Mouse (Mus musculus): ENCODE measurements around the gene Lmbr1l. TPM values are rescaled to one million over a fixed set of nuclear protein-coding genes. Genes with fewer than 3 reads are reported as not detected.

Gene Lmbr1l
- total RNA-seq, 2 experiments from 2014 or later = 13.7 to 17.9 TPM

GRCm38 (mm10) chr15:98869342-98870178 lies 48.5 kb downstream of the Lmbr1l start:
- no peak for DNase-seq (ENCODE audit: low spot score in 2 of 2)

- DNase-seq (ENCODE audit: low spot score in 2 of 2) = no peak
These were observed 49.5 kb downstream of the Lmbr1l start for GRCm38 (mm10) chr15:98868346-98869063.

DNA sequence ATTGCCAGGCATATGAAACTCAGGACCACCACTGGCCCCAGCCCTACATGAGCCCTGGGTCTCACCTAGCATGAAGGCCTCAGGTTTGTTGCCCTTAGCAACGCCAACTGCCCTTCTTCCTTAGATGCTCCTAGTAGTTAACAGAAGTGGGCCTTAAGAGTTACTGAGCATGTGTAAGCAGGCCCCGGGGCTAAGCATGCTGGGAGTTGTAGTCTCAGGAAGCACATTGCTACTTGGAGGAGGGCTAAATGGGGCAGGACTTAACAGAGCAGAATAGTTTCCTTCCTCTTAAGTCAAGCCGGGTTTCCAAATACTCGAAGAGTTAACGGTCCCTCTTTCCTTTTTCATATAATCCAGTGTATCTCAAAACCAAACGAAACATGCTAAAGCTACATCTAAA lies 50.7 kb downstream of the Lmbr1l start:
- DNase-seq (ENCODE audit: low spot score in 2 of 2) = peak in 1 of 2 experiments; percentile 67

DNA sequence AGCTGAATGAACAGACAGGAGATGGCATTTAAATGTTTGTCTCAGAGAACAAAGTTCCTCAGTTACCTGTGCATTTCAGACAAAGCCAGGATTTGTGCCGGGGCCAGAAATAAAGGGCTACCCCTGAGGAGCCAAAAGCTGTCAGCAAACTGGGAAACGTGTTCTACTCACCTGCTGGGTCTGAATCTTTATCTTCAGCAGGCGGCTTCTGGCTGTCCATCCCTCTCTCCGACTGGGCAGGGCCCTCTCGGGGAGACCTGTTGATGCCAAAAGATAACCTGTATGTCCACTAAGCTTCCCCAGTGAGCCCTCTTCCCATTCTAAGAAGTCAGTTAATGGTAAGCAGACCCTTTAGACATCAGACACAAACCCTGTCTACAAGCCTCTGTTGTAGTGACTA lies 51.5 kb downstream of the Lmbr1l start:
- no peak for DNase-seq (ENCODE audit: low spot score in 2 of 2)

DNA sequence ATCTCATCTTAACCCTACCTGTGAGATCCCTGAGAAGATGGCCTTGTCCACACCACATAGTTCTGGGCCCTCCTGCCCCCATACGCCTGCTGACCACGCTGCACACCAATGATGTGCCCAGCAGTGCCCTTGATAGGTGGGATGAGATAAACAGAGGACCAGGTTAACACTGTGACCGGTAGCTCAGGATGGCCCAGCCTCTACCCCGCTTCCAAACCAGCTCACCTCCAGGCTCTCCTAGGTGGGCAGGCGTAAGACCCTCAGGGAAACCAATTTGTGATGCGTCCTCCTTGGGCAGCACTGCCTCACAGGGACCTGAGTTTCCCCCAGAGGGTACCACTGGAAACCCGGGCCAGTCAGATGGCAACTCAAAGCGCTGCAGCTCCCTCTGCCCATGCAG lies 52.3 kb downstream of the Lmbr1l start:
- DNase-seq (ENCODE audit: low spot score in 2 of 2) = no peak

DNA sequence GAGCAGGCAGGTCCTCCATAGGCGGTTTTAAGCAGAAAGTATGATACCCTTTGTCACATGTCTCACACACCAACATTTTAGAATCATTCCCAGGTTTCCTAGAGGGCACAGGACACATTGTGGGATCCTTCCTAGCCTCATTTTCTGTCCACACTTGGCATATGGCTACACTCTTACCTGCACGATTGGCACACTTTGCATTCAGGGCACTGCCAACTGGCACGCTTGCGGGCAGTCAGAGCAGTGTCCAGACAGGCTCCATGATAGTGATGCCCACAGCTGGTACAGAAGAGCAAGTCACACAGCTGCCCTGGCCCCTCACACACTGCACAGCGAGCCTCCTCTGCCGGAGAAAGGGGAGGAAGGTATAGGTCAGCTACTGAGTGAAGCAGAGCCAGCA lies 53.1 kb downstream of the Lmbr1l start:
- DNase-seq (ENCODE audit: low spot score in 2 of 2) = no peak

DNA sequence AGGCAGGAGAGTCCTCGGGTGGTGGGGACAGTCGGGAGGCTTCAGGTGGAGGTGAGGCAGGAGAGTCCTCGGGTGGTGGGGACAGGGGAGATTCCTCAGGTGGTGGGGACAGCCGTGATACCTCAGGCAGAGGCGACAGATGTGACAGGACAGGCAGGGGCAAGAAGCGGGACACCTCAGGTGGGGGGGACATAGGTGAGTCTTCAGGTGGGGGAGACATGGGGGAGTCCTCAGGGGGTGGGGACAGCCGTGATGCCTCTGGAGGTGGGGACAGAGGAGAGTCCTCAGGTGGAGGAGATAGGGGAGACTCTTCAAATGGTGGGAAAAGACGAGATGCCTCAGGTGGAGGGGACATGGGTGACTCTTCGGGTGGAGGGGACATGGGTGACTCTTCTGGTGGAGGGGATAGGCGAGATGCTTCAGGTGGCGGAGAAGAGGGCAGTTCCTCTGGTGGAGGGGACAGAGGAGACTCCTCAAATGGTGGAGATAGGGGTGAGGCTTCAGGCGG lies 54.5 kb downstream of the Lmbr1l start:
- no peak for DNase-seq (ENCODE audit: low spot score in 2 of 2)

GRCm38 (mm10) chr15:98861701-98862410 lies 56.2 kb downstream of the Lmbr1l start:
- no peak for DNase-seq (ENCODE audit: low spot score in 2 of 2)

DNA sequence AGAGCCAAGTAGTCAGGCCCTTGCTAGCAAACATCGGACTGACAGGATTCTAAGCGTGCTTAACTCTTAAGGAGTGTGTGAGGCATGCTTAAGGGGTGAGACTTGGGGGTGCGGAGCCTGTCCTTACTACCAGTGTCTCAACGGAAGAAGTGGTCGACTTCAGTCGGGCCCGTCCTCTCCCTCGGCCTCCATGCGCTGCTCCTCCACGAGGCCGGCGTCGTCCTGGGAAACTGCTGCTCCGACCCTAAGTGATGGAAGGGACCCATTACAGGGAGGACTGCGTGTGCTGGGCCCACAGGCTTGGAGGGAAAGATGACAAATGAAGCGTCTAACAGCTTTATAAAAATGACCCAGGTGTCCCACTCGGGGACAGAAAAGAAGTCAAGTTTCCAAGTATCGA lies 57.1 kb downstream of the Lmbr1l start:
- no peak for DNase-seq (ENCODE audit: low spot score in 2 of 2)

- DNase-seq (ENCODE audit: low spot score in 2 of 2) = no peak
These were observed 58.5 kb downstream of the Lmbr1l start for GRCm38 (mm10) chr15:98859319-98860043.

DNA sequence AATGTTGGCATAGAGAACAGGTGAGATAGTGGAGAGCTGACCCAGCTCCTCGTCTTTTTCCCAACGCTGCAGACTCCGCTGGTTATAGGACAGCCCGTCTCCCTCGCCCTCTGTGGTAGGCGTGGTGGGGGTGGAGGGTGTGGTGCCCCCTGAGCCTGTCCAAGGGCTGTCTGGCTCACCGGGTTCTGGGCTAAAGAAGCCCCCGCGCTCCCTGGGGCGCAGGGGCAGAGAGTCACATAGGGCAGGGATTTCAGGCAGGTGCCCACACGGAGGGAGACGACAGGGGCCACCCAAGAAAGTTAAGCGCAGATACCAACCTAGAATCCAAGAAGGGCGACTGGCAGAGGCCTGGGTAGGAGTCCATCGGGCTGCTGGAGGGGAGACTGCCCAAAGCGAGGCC lies 63.8 kb downstream of the Lmbr1l start:
- no peak for DNase-seq (ENCODE audit: low spot score in 2 of 2)

Other genes starting within 250 kb of the Lmbr1l start
- gene Rnd1, start 240.8 kb downstream of the Lmbr1l start, total RNA-seq (2021) = 10 to 100 TPM; 18.8 to 21.5 TPM
- 10 to 100 TPM in 1 of 2 experiments, 1 to 10 TPM in 1; 8.9 to 10.1 TPM for gene Ccdc65, start 210.0 kb downstream of the Lmbr1l start, total RNA-seq (2021)
- gene Fkbp11, start 190.0 kb downstream of the Lmbr1l start, total RNA-seq (2021) = 1 to 10 TPM; 1.3 to 2.7 TPM
- 100 to 1,000 TPM; 791 to 794 TPM for gene Arf3, start 155.0 kb downstream of the Lmbr1l start, total RNA-seq (2021)
- under 1 TPM; 0.41 to 0.48 TPM for gene Wnt10b, start 140.1 kb downstream of the Lmbr1l start, total RNA-seq (2021)
- gene Wnt1, start 128.4 kb downstream of the Lmbr1l start, total RNA-seq (2021) = not detected
- 100 to 1,000 TPM; 747 to 793 TPM for gene Ddn, start 108.7 kb downstream of the Lmbr1l start, total RNA-seq (2021)
- 10 to 100 TPM; 44.5 to 46.2 TPM for gene Prkag1, start 86.7 kb downstream of the Lmbr1l start, total RNA-seq (2021)
- gene Kmt2d, start 47.0 kb downstream of the Lmbr1l start, total RNA-seq (2021) = 10 to 100 TPM; 71.7 to 83.1 TPM
- gene Rhebl1, start 23.7 kb downstream of the Lmbr1l start, total RNA-seq (2021) = 1 to 10 TPM; 8.1 to 9.3 TPM
- under 1 TPM; 0.31 to 0.35 TPM for gene Dhh, start 19.7 kb downstream of the Lmbr1l start, total RNA-seq (2021)
- gene Tuba1b, start 16.3 kb upstream of the Lmbr1l start, total RNA-seq (2021) = 100 to 1,000 TPM; 661 to 671 TPM
- gene Gm49450, start 35.3 kb upstream of the Lmbr1l start, total RNA-seq (2021) = not detected
- 1,000 to 10,000 TPM; 2,120 to 2,322 TPM for gene Tuba1a, start 35.5 kb upstream of the Lmbr1l start, total RNA-seq (2021)
- gene Tuba1c, start 111.7 kb upstream of the Lmbr1l start, total RNA-seq (2021) = 100 to 1,000 TPM; 119 to 162 TPM
- 1 to 10 TPM; 3.7 to 5.1 TPM for gene Prph, start 136.9 kb upstream of the Lmbr1l start, total RNA-seq (2021)
- gene Troap, start 156.3 kb upstream of the Lmbr1l start, total RNA-seq (2021) = 1 to 10 TPM; 1.2 to 2.6 TPM
- gene C1ql4, start 169.6 kb upstream of the Lmbr1l start, total RNA-seq (2021) = under 1 TPM in 1 of 2 experiments, not detected in 1; 0.44 TPM
- under 1 TPM in 1 of 2 experiments, not detected in 1; 0.28 TPM for gene Dnajc22, start 174.9 kb upstream of the Lmbr1l start, total RNA-seq (2021)
- 10 to 100 TPM; 35.2 to 38.6 TPM for gene Spats2, start 207.7 kb upstream of the Lmbr1l start, total RNA-seq (2021)